Mouse (Mus musculus) hindbrain, embryonic 16.5 days (tissue): ENCODE measurements around the gene Vac14. TPM values are rescaled to one million over a fixed set of nuclear protein-coding genes. Genes with fewer than 3 reads are reported as not detected.

Experiments
- ATAC-seq: fragments of 200-750 bp; cut with Nextera tagmentation; 2 replicates; pipeline ENCODE4 v1.8.0; 2017; ENCODE audit warnings: moderate TSS enrichment, moderate library complexity
- H3K27ac ChIP-seq: fragments of 300-500 bp; sonication (generic); 2 replicates; pipeline ENCODE4 v1.5.1; 2014; ENCODE audit warnings: low read depth, mild to moderate bottlenecking, control low read depth, low read length, moderate library complexity
- H3K27me3 ChIP-seq: fragments of 300-500 bp; sonication (generic); replicated peaks from 2 replicates; pipeline ENCODE4 v1.6.1; 2014; ENCODE audit warnings: low read length; ENCODE audit not compliant: control insufficient read depth, insufficient read depth
- H3K36me3 ChIP-seq: fragments of 300-500 bp; sonication (generic); 2 replicates; pipeline ENCODE4 v1.6.1; 2014; ENCODE audit warnings: mild to moderate bottlenecking, low read length, moderate library complexity, mixed read lengths; ENCODE audit not compliant: control insufficient read depth, insufficient read depth
- H3K4me1 ChIP-seq: fragments of 300-500 bp; sonication (generic); 2 replicates; pipeline ENCODE4 v1.6.1; 2014; ENCODE audit warnings: low read depth, low read length; ENCODE audit not compliant: control insufficient read depth, insufficient read depth
- H3K4me2 ChIP-seq: fragments of 300-500 bp; sonication (generic); 2 replicates; pipeline ENCODE4 v1.6.1; 2014; ENCODE audit warnings: mild to moderate bottlenecking, low read length, control low read depth, moderate library complexity
- H3K4me3 ChIP-seq: fragments of 300-500 bp; sonication (generic); 2 replicates; pipeline ENCODE4 v1.5.1; 2014; ENCODE audit warnings: mild to moderate bottlenecking, low read length, control low read depth, moderate library complexity
- H3K9ac ChIP-seq: fragments of 300-500 bp; sonication (generic); 2 replicates; pipeline ENCODE4 v1.6.1; 2014; ENCODE audit warnings: low read depth, mild to moderate bottlenecking, control low read depth, low read length, moderate library complexity
- H3K9me3 ChIP-seq: fragments of 300-500 bp; sonication (generic); 2 replicates; pipeline ENCODE4 v1.6.1; 2014; ENCODE audit warnings: mild to moderate bottlenecking, low read length, moderate library complexity; ENCODE audit not compliant: control insufficient read depth
- WGBS: fragments of 180-500 bp; shearing (Covaris S2); extraction: QIAGEN DNeasy Blood & Tissue Kit; methylation state at CpG from one replicate; pipeline ENCODE4 v1.1.7; 2014; 5-methylcytosine and 5-hydroxymethylcytosine counted together
- polyA plus RNA-seq: library from polyadenylated mRNA; unstranded; fragments of >200 nt; fragmentation: Nextera tagmentation; extraction: Ambion mirVana; gene quantifications from 2 replicates; pipeline ENCODE4 v1.2.1, GENCODE M21; 2015

Gene Vac14
- 29.9 and 31.2 TPM in 2 replicates for polyA plus RNA-seq

DNA sequence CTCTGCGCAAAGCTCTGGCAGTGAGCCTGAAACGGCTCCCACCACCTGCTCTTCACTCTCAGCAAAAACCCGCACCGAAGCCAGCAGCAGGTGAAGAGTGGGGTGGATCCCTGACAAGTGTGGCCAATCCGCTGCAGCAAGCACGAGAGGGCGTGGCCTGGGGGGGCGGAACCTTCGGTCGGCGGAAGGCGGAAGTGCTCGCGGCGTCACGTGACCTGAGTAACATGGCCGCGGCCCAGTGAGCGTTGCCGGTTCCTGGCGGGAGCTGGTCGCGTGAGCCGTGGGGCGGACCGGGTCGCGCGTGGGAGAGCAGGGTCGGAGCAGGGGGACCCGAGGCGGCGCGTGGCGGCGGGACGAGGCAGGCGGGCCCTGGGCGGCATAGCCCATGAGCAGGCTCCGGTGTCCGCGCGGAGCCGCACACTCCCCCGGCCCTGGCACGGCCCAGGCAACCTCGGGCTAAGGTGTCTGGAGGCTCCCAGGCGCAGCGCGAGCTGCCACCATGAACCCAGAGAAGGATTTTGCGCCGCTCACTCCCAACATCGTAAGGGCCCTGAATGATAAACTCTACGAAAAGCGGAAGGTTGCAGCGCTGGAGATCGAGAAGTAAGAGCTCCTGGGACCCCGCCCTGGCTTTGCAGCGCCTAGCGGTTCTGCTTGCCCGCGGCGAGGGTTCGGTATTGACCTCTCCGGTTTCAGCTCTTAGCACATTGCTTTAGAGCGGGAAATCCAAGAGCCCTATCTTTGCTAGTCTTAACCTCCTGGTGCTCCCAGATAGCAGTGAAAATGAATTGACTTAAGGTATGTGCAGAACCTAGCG, at the start of gene Vac14:
Vac14 (plus strand) TSS at position 195 of the 817 bp plus-strand sequence.
- ATAC-seq = peak; percentile 99
- WGBS = under 1% methylated on average over 67 of the region's 67 CpGs
- peak within 1 kb of the TSS; percentile 74 for H3K27ac ChIP-seq

DNA sequence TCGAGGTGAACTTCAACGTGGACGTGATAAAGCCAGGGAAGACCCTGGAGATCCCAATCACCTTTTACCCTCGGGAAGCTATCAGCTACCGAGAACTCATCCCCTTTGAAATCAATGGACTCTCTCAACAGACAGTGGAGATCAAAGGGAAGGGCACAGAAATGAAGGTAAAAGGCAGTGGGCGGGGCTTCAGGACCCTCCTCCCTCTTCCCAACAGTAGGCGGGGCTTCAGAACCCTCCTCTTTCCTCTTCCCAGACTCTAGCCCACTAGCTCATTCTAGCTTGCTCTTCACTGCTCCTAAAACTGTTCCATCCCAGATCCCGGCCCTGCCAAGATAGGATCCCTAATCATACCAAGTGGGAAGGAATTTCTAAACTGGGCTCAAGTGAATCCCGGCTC, 25.7 kb upstream of the Vac14 start:
- ATAC-seq = no peak
- Histone ChIP-seq H3K36me3 (no peaks in the 10 kb centered on the region), H3K4me2 (no peak overlapping the region), H3K9ac (no peak overlapping the region), H3K4me1 (no peaks in the 10 kb centered on the region), H3K9me3 (no peaks in the 10 kb centered on the region), H3K27ac (no peak overlapping the region), H3K4me3 (no peak overlapping the region), H3K27me3 (no peaks in the 10 kb centered on the region)
- WGBS = 87% methylated on average over 9 of the region's 9 CpGs

More for the DNA sequence above, at the start of gene Vac14:
- Histone ChIP-seq H3K4me1 (peaks cover 26% of the 10 kb centered on the region), H3K27me3 (no peaks in the 10 kb centered on the region), H3K4me3 (peak within 1 kb of the TSS; percentile 91), H3K4me2 (peak within 1 kb of the TSS; percentile 88), H3K36me3 (no peaks in the 10 kb centered on the region), H3K9me3 (no peaks in the 10 kb centered on the region), H3K9ac (peak within 1 kb of the TSS; percentile 85)

GRCm38 (mm10) chr8:110594164-110594563, 24.2 kb upstream of the Vac14 start:
- H3K4me3 ChIP-seq = no peak overlapping the region
- no peaks in the 10 kb centered on the region for H3K9me3 ChIP-seq
- no peaks in the 10 kb centered on the region for H3K4me1 ChIP-seq
- H3K27ac ChIP-seq = no peak overlapping the region
- H3K4me2 ChIP-seq = no peak overlapping the region
- no peak for ATAC-seq
- H3K9ac ChIP-seq = no peak overlapping the region
- 83% methylated on average over 6 of the region's 6 CpGs for WGBS
- H3K36me3 ChIP-seq = no peaks in the 10 kb centered on the region
- no peaks in the 10 kb centered on the region for H3K27me3 ChIP-seq

DNA sequence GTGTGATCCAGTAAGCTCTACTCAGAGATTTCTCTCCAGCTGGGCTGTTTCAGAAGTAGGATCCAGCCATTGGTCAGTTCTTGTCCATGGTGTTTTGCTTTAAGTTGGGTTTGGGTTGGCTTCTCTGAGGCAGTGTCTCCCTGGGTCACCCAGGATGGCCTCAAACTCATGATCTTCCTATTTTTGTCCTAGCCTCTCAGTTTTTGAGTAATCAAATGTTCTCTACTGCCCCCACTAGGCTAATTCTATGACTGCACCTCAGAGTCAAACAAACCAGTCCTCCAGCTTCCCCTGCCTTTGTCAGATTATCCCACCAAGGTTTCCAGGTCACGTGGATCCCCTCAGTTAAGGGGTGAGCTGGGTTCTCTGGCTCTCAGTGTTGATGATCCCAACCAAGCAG, 13.8 kb upstream of the Vac14 start:
- no peak for ATAC-seq
- no peaks in the 10 kb centered on the region for H3K27me3 ChIP-seq
- no peak overlapping the region for H3K27ac ChIP-seq
- no peak overlapping the region for H3K9ac ChIP-seq
- WGBS = 4% methylated on average over 1 of the region's 1 CpGs
- H3K4me3 ChIP-seq = no peak overlapping the region
- no peak overlapping the region for H3K4me2 ChIP-seq
- no peaks in the 10 kb centered on the region for H3K9me3 ChIP-seq
- H3K4me1 ChIP-seq = no peaks in the 10 kb centered on the region
- H3K36me3 ChIP-seq = no peaks in the 10 kb centered on the region

- no peak overlapping the region for H3K4me2 ChIP-seq
- H3K4me1 ChIP-seq = no peaks in the 10 kb centered on the region
- no peak overlapping the region for H3K9ac ChIP-seq
- WGBS = 53% methylated on average over 6 of the region's 6 CpGs
- H3K9me3 ChIP-seq = no peaks in the 10 kb centered on the region
- no peaks in the 10 kb centered on the region for H3K36me3 ChIP-seq
- no peak overlapping the region for H3K4me3 ChIP-seq
- no peaks in the 10 kb centered on the region for H3K27me3 ChIP-seq
- H3K27ac ChIP-seq = no peak overlapping the region
- no peak for ATAC-seq
Observed at GRCm38 (mm10) chr8:110605401-110606015, 12.9 kb upstream of the Vac14 start.

GRCm38 (mm10) chr8:110615730-110616129, 2.7 kb upstream of the Vac14 start:
- Histone ChIP-seq H3K27ac (no peak overlapping the region), H3K27me3 (peaks cover 2% of the 10 kb centered on the region; the same call in 1 of the 2 replicates), H3K4me2 (no peak overlapping the region), H3K36me3 (no peaks in the 10 kb centered on the region), H3K4me1 (peaks cover 20% of the 10 kb centered on the region), H3K9me3 (no peaks in the 10 kb centered on the region), H3K4me3 (no peak overlapping the region), H3K9ac (no peak overlapping the region)
- ATAC-seq = no peak
- WGBS = 87% methylated on average over 3 of the region's 3 CpGs

DNA sequence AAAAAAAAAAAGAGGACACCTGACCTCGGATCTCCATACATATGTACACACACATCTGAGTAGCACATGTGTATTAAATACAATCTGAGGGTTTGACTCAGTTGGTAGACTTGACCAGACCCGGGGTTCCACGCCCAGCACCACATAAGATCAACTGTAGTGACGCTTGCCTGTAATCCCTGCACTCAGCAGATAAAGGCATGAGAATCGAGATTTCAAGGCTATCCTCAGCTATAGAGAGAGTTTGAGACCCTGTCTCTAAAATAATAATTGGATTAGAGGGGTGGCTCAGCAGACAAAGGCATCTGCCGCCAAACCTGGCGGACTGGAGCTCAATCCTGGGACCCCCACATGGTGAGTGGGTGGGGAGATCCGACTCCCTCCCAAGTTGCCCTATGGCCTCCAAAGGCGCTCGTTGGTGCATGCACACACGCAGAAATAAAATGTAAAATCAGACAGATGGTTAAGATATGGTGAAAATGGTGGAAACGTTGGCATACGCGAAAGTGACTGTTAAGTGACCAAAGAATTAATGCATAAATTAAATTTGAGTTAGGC, 505 bp upstream of the Vac14 start:
- H3K4me2 ChIP-seq = peak overlapping the region; percentile 73
- peak overlapping the region; percentile 58 for H3K9ac ChIP-seq
- WGBS = 19% methylated on average over 14 of the region's 14 CpGs
- H3K4me3 ChIP-seq = peak overlapping the region; percentile 91
- no peaks in the 10 kb centered on the region for H3K9me3 ChIP-seq
- H3K27me3 ChIP-seq = no peaks in the 10 kb centered on the region
- H3K4me1 ChIP-seq = peaks cover 26% of the 10 kb centered on the region
- no peaks in the 10 kb centered on the region for H3K36me3 ChIP-seq
- H3K27ac ChIP-seq = peak overlapping the region; percentile 66
- peak; percentile 43 for ATAC-seq

- Histone ChIP-seq H3K4me2 (peak overlapping the region; percentile 88), H3K9me3 (no peaks in the 10 kb centered on the region), H3K27ac (no peak overlapping the region; the same call in 1 of the 2 replicates), H3K27me3 (no peaks in the 10 kb centered on the region), H3K36me3 (no peaks in the 10 kb centered on the region), H3K4me1 (peaks cover 26% of the 10 kb centered on the region), H3K4me3 (peak overlapping the region; percentile 91), H3K9ac (peak overlapping the region; percentile 85)
- WGBS = 33% methylated on average over 8 of the region's 8 CpGs
- no peak for ATAC-seq
Observed at GRCm38 (mm10) chr8:110619208-110619574, 806 bp downstream of the Vac14 start.

- WGBS = 93% methylated on average over 5 of the region's 5 CpGs
- H3K36me3 ChIP-seq = no peaks in the 10 kb centered on the region
- no peak overlapping the region for H3K27ac ChIP-seq
- H3K4me3 ChIP-seq = no peak overlapping the region
- no peak for ATAC-seq
- peak overlapping the region; percentile 88 for H3K4me2 ChIP-seq
- H3K27me3 ChIP-seq = no peaks in the 10 kb centered on the region
- H3K9ac ChIP-seq = no peak overlapping the region
- H3K9me3 ChIP-seq = no peaks in the 10 kb centered on the region
- H3K4me1 ChIP-seq = peaks cover 26% of the 10 kb centered on the region
Observed at GRCm38 (mm10) chr8:110619919-110620318, 1.5 kb downstream of the Vac14 start.
